Mouse (Mus musculus) forebrain, embryonic 10.5 days (tissue): Measurements from ENCODE around the gene Gas2l3. TPM values are rescaled to one million over a fixed set of nuclear protein-coding genes. Genes with fewer than 3 reads are reported as not detected.

ENCODE experiments used
- DNase-seq: peaks from one replicate; pipeline ENCODE4 v3.0.0-alpha.2; 2017; ENCODE audit warnings: low spot score; ENCODE audit errors: extremely low spot score
- H3K27ac ChIP-seq: fragments of 300-500 bp; sonication (generic); 2 replicates; pipeline ENCODE4 v1.5.1; 2016; ENCODE audit warnings: mild to moderate bottlenecking
- H3K27me3 ChIP-seq: fragments of 300-500 bp; sonication (generic); 2 replicates; pipeline ENCODE4 v1.6.1; 2016; ENCODE audit warnings: mild to moderate bottlenecking; ENCODE audit not compliant: poor library complexity, severe bottlenecking
- H3K36me3 ChIP-seq: fragments of 300-500 bp; sonication (generic); replicated peaks from 2 replicates; pipeline ENCODE4 v1.6.1; 2016; ENCODE audit warnings: mild to moderate bottlenecking, moderate library complexity
- H3K4me1 ChIP-seq: fragments of 300-500 bp; sonication (generic); 2 replicates; pipeline ENCODE4 v1.6.1; 2016
- H3K4me3 ChIP-seq: fragments of 300-500 bp; sonication (generic); 2 replicates; pipeline ENCODE4 v1.5.1; 2016; ENCODE audit warnings: mild to moderate bottlenecking, moderate library complexity
- H3K9me3 ChIP-seq: fragments of 300-500 bp; sonication (generic); 2 replicates; pipeline ENCODE4 v1.6.1; 2016; ENCODE audit warnings: mild to moderate bottlenecking, moderate library complexity
- WGBS: fragments of 180-500 bp; shearing (Covaris S2); methylation state at CpG from one replicate; pipeline ENCODE4 v1.1.7; 2016; 5-methylcytosine and 5-hydroxymethylcytosine counted together
- polyA plus RNA-seq: library from polyadenylated mRNA; unstranded; fragments of >200 nt; fragmentation: Nextera tagmentation; extraction: Ambion mirVana; gene quantifications from 2 replicates; pipeline ENCODE4 v1.2.1, GENCODE M21; 2016

Gas2l3 gene
- polyA plus RNA-seq, 1 experiment from 2014 or later, result 14.7 TPM

GRCm38 (mm10) chr10:89370051-89370450 is 73.7 kb downstream of the Gas2l3 start:
- Histone ChIP-seq H3K27ac (no peak overlapping the region), H3K4me1 (no peaks in the 10 kb centered on the region), H3K27me3 (no peaks in the 10 kb centered on the region), H3K4me3 (no peak overlapping the region), H3K9me3 (no peaks in the 10 kb centered on the region), H3K36me3 (no peaks in the 10 kb centered on the region)
- WGBS, result 71% methylated on average over 1 of the region's 1 CpGs
- no peak for DNase-seq

GRCm38 (mm10) chr10:89358933-89359332 is 84.8 kb downstream of the Gas2l3 start:
- H3K27ac ChIP-seq, result no peak overlapping the region
- no peaks in the 10 kb centered on the region for H3K4me1 ChIP-seq
- H3K9me3 ChIP-seq, result no peaks in the 10 kb centered on the region
- H3K4me3 ChIP-seq, result no peak overlapping the region
- H3K36me3 ChIP-seq, result no peaks in the 10 kb centered on the region
- no peak for DNase-seq
- 90% methylated on average over 3 of the region's 3 CpGs for WGBS
- H3K27me3 ChIP-seq, result no peaks in the 10 kb centered on the region

Other genes starting within 250 kb of the Gas2l3 start
- 0.22 and 0.41 TPM in 2 replicates for gene Ano4, start 99.2 kb downstream of the Gas2l3 start, polyA plus RNA-seq
- not detected in 2 replicates for gene Nr1h4, start 89.6 kb upstream of the Gas2l3 start, polyA plus RNA-seq
- 0.07 TPM in 1 of 2 replicates, not detected in the other for gene Slc17a8, start 177.3 kb upstream of the Gas2l3 start, polyA plus RNA-seq
- 7.8 and 8.5 TPM in 2 replicates for gene Scyl2, start 242.3 kb upstream of the Gas2l3 start, polyA plus RNA-seq